Mouse (Mus musculus): Measurements from ENCODE around the gene Dennd6a. TPM values are rescaled to one million over a fixed set of nuclear protein-coding genes. Genes with fewer than 3 reads are reported as not detected.

The Dennd6a gene
- polyA plus RNA-seq, 1 experiment from 2014 or later = 38.2 TPM

GRCm38 (mm10) chr14:26675791-26676190, 102.1 kb downstream of the Dennd6a start:
- no peak for ATAC-seq (ENCODE audit: insufficient number of reproducible peaks, insufficient read depth, low FRiP score, low TSS enrichment)
- 78% methylated on average over 5 of the region's 5 CpGs for WGBS
- H3K4me1 ChIP-seq = no peaks in the 10 kb centered on the region

More at GRCm38 (mm10) chr14:26675791-26676190, 102.1 kb downstream of the Dennd6a start:
- Histone ChIP-seq H3K4me3 (no peak overlapping the region), H3K36me3 (no peaks in the 10 kb centered on the region), H3K9ac (no peak overlapping the region), H3K9me3 (no peaks in the 10 kb centered on the region), H3K4me2 (replicated peaks) (no peak overlapping the region), H3K27ac (no peak overlapping the region), H3K27me3 (no peaks in the 10 kb centered on the region)

Small RNA genes within 50 kb of the gene (microRNA-seq; reads per million reads assigned to microRNA genes)
- 1.8 reads per million, percentile 3 among the genes with 10 or more reads in this experiment for gene Mir7672

Other genes with a start within 250 kb of the Dennd6a start
- gene Slmap, start 38.9 kb upstream of the Dennd6a start, polyA plus RNA-seq (2016; fragmentation: Nextera tagmentation; extraction: Ambion mirVana) = 23.4 and 26.9 TPM in 2 replicates
- gene Arf4, start 64.2 kb downstream of the Dennd6a start, polyA plus RNA-seq (2016; fragmentation: Nextera tagmentation; extraction: Ambion mirVana) = 524 and 553 TPM in 2 replicates
- gene Pde12, start 96.0 kb downstream of the Dennd6a start, polyA plus RNA-seq (2016; fragmentation: Nextera tagmentation; extraction: Ambion mirVana) = 11.0 and 11.3 TPM in 2 replicates
- 0.04 TPM in 1 of 2 replicates, not detected in the other for gene Dnah12, start 119.4 kb downstream of the Dennd6a start, polyA plus RNA-seq (2016; fragmentation: Nextera tagmentation; extraction: Ambion mirVana)